Mouse (Mus musculus): Measurements from ENCODE around the gene Eepd1.

Gene Eepd1

DNA sequence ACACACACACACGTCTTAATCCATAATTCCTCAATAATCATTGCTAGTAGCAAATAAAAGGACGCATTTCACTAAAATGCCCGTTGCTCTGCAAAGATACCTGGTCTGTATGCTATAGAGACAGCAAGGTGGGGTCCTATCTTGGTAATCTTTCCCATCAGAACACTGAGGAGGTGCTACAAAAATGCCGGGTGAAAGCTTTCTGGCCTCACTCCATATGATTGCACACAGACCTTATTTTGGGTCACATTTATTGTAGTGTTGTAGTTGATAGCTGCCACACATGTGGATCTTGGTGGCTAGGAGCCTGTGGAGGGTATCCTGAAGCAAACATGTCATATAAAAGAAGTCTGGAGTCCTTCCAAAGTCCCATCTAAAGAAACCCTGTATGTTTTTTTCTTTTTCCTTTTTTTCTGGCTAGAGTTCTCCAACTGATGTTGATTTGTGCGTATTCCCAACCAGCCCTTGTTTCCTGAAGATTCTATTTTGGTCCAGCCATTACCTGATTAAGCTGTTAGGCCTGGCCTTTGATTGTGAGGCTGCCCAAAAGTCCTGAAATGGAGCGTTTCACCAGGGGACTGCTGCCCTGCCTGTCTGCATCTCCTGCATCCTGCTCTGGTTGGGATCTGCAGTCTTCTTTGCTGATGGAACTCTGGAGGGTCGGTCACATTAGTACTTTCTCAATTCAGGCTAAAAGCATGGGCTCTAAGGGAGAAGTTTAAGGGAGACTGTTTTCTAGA lies 8.0 kb downstream of the Eepd1 start:
- no peak for DNase-seq (ENCODE audit: low read depth)

DNA sequence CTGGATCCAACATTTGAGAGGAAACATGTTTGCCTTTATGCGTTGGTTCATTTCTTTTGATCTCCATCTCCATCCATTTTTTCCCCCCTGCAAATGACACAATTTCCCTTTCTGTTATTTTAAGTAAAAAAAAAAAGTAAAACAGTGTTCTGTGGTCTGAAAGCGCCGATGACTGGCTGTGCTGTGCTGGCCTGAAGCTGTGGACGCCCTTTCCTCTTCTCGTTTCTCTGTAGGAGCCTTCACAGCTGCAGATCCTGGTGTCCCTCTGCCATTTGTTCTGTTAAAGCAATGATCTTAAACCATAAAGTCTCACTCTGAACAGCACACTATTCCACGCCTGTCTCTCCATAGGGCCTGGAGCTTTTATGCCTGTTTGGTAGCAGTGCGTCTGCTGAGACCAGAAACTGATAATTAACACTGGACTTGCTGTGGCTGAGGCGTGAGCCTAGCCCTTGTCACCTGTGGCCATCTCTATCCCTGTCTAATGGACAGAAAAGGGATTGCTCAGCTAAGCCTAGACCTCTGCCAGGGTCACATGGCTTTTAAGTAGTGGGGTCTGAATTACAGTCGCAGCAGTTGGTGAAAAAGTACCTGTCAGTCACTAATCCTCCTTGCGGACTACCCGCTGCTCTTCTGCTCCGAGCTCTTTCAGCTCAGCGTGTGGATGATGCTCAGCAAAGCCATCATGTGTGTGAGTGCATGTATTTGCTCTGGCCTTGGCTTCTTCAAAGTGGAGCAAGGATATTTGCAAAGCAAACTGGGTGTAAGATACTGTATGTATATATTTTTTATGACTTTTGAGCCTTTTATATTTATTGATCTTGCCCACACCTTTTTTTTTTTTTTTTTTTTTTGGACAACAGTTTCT lies 9.2 kb downstream of the Eepd1 start:
- DNase-seq (ENCODE audit: low read depth) = no peak

DNA sequence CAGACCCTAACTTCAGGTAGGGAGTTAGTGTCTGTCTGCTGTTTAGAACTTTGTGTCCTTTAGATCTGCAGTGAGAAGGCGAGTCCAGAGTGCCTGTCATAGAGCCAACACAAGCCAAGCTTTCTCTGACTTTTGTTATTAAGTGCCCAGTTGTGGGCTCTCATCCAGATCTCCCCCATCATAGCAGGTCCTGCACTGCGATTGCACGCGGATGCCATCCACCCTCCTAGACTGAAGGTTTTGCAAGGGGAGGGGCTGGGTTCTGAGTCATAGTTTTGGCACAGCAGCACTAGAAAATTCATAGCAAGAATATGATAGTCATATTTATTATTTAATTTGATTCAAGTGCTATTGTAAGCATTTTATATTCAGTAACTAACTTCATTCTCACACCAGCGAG lies 12.6 kb downstream of the Eepd1 start:
- DNase-seq (ENCODE audit: low read depth) = peak; percentile 27

DNA sequence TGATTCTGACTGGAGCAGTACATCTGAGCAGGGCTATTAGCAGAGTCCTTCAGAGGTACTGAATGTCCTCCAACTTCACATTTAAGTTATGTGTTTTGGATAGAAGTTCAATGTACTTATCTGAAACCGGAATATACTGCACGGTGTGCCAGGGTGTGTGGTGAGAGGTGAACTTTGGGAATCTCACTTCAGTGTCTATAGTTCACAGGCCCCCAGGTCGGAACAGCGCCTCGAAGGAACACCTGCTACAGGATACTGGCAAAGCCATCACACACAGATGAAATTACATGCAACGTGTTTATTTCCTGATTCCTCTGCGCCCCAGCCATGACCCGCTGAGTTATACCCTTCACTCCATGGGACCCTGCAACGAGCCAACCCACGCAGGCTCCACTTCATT lies 14.3 kb downstream of the Eepd1 start:
- no peak for DNase-seq (ENCODE audit: low read depth)

DNA sequence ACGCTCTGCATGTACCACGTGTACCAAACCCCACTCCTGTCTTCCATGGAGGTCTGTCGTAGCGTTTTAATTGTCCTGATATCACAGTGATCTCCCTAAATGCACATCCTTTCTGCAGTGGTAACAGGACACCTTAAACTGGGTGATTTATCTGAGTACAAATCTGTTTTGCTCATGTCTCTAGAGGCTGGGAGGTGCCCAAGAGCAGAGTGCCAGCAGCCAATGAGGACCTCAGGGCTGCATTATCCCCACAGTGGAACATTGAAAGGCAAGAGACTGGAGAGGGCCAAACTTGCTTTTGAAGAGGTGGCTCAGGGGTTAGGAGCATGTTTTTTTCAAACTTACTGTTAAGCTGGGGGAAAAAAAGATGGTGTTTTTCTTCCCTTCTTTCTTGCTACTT lies 14.8 kb downstream of the Eepd1 start:
- DNase-seq (ENCODE audit: low read depth) = no peak

DNA sequence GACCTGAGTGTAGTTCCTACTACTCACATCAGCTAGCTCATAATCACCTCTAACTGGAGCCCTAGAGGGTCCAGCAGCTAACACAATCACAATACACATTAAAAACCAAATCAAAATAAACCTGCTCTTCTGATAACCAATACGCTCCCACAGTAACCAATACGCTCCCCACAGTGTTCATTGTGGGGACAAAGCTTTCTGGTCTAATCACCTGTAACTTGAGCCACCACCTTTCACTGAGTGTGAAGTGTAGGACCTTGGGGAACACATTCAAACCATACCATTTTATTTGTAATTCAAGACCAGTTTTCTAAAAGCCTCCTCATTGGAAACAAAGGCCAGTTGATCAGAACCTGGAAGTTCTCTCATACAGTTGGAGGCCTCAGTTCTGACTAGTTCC lies 15.4 kb downstream of the Eepd1 start:
- DNase-seq (ENCODE audit: low read depth) = no peak

DNA sequence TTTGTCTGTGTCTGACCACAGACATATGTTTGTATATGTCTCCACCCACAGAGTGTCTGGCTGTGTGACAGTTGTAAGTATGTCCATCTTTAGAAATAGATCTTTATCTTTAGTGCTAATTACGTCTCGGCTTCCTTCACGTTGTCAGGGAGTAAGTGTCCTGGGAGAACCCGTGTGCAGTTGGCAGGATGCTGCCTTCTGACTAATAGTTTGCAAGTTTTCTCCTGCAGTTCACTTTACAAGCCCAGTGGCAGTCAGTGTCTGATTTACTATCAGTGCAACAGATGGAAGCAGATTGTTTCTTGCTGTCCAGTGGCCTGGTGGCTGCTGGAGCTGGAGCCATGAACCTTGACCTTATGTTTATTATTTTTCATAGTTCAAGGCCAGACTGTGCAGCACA lies 17.4 kb downstream of the Eepd1 start:
- no peak for DNase-seq (ENCODE audit: low read depth)

DNA sequence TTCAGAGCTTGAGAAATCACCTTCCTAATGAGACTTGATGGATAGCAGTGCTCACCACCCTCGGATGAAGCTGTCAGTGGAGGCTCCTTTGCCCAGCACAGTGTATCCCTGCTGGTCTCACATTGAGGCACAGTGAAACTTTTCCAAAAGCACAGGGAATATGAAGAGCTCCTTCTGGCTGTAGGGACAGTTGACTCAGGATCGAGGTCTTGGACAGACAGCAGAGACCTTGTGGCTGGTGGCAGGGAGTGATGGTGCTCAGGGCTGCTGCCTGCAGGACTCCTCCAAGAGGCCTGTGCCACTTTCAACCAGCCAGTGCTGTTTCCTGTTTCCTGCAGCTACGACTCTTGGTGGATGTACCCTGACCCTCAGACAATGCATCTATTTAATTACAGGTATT lies 18.0 kb downstream of the Eepd1 start:
- DNase-seq (ENCODE audit: low read depth) = no peak

DNA sequence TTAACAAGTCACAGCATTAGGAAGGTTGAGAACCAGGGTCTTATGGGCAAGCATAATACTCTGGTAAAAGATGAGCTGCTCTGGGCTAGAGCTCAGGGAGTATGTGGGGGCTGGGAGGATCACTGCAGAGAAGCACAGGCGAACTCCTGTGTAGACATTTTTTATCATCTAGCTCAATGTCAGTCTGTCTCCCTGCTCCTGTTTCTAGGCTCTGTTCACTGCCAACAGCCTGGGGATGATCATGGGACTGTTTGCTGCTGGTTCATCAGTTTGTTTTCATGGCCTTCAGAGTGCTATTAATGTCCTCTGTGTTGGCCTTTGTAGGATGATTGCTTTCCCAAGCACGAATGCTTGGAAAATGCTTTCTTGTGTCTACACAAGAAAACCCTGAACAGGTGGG lies 18.7 kb downstream of the Eepd1 start:
- DNase-seq (ENCODE audit: low read depth) = no peak

DNA sequence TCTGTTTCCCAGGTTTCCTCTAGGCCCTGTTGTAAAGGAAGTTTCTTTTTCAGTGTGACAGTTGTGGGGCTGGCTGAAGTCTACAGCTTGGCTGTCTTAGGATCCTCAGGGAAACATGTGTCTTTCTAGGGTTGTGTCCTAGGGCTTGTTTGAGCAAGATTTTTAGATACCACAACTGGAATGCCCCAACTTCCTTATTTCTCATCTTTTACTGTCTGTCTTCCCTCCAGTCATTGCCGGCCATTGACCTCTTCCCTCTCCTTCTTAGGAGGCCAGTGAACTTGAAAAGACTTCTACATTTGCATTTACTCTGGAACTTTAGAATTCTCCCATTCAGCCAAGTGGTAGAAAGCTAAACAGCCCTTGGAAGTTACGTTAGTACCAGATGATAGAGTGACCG lies 27.5 kb downstream of the Eepd1 start:
- no peak for DNase-seq (ENCODE audit: low read depth)

DNA sequence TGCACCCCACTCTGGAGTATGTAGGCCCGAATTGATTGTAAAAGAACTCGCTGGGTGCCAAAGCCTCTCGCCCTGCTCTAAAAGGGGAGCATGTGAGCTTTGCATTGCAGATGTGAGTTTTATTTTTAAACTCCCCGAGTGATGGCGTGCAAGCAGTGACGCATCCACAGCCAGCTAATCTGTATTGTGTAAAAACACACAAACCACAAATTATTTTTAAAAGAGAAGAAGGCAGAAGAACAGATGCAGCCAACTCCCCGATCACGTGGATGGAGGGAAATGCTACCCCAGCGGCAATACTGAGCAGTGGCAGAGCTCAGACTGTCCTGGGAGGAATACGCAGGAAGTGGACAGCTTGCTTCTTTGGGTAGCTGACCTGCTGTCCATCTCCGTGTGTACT lies 29.2 kb downstream of the Eepd1 start:
- no peak for DNase-seq (ENCODE audit: low read depth)

DNA sequence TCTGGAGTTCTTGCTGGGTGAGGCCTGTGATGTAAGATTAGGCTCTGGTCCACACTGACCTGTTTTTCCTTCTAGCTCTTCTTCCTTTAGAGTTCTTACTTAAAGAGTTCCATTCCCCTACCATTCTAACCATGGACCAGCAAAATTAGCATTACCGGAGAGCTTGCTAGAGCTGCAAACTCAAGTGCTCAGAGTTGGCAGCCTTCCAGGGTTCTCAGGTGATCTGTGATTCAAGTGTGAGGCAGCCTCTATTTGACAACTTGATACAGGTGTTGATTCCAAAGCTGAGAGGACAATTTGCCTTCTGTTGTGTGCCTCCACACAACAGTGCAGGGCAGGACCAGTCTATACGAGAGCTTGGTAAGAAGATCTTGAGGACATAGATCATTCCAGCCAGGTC lies 31.7 kb downstream of the Eepd1 start:
- DNase-seq (ENCODE audit: low read depth) = no peak

DNA sequence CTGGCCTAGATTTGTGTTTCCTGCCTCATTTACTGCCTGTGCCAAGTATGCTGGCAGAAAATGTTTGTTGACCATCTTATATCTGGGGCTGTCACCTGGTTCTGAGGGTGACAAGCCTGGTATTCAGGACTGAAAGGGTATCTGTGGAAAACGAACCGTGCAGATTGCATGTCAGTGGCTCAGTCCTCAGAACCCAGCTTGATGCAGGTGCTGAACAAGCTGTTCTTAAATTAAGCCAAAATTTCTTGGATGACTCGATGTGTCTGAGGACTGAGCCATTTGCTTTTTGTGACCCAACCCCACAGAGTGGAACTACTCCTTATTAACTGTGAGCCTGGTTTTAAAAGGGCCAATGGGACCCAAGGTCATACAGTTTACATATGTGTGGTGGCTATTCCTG lies 32.2 kb downstream of the Eepd1 start:
- no peak for DNase-seq (ENCODE audit: low read depth)

DNA sequence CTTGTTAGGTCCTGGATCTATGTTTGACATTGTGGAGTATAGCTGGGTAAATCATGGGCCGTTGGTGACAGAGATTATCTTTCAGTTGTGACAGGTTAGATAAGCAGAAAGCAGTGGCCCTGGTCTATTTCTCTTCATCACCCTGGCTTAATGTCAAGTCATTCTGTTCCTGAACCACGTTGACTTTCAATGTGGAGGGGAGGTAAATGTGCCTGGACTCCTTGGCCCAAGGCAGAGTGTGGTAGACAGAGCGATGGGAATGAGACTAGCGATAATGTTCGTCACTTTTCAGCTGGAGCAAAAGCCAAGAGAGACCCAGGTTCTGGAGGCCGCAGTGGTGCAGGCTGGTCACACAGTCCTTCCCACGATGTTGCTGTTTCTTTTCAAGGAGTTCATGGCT lies 35.3 kb downstream of the Eepd1 start:
- no peak for DNase-seq (ENCODE audit: low read depth)

DNA sequence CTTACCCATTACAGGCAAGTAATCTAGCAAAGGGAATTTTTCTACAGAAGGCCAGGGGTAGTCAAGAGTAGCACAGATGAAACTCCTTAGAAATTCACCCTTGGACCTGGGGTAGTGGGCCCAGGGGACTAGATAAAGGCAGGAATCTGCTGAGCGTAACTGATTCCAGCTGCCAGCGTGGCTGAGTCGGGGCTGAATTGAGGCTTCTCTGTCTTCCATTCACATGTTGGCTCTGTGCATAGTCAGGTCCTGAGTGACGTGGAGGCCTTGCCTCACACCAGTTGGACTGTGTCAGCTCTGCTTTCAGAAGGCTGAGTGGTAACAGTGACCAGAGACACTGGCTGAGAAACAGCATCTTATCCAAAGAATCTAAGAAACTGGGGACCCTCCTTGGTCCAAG lies 36.6 kb downstream of the Eepd1 start:
- DNase-seq (ENCODE audit: low read depth) = no peak

DNA sequence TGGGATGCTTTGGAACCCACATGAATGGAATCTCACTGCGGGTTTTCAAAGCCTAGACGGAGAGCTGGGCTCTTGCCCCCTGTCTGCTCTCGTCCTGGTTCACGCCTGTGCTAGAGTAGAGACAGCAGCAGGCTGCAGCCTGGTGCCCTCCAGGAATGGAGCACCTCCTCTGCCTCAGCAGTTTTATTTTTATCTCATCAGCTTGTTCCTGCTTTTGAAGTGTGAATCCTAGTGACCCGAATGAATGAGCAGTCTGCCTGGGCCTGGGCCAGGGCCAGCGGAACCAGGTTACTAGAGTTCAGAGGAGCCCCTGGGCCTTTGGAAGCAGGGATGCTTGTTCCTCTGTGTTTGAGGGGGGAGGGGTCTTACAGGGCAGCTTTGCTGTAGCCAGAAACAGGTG lies 37.8 kb downstream of the Eepd1 start:
- no peak for DNase-seq (ENCODE audit: low read depth)

DNA sequence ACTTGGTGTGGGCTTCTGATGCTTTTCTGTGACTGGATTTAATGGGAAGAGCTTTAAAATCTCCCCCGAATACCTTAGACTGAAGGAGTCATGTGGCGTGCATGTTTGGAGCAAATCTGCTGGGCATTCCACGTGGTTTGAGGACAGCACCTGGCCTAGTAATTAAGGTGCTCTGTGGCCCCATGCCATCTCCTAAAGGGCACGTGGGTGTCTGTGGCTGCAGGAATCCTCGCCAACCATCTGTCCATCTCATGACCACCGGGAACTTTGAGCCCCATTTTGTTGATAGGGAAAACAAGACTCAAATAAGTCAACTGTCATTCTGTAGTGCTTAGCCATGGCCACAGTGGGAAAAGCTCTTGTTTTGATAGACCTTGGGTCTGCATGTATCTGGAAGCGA lies 39.5 kb downstream of the Eepd1 start:
- no peak for DNase-seq (ENCODE audit: low read depth)

DNA sequence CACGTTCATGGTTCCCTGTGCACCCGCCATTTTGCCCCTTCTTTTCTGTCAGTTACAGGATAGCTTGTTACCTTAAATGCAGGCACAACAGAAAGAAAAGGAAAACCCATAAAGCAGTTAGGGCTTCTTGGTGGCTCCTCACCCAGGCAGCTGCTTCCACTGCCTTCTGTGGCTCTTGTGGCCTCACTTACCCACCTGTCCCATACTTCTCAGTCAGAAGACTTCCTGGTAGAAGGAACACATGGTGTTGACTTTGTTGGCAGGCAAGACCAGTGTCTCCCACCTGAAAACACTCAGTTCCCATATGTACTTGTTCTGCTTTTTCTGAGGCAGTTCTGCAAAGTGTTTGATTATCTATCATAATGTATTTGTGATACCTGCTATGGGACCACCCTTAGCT lies 40.5 kb downstream of the Eepd1 start:
- DNase-seq (ENCODE audit: low read depth) = no peak

DNA sequence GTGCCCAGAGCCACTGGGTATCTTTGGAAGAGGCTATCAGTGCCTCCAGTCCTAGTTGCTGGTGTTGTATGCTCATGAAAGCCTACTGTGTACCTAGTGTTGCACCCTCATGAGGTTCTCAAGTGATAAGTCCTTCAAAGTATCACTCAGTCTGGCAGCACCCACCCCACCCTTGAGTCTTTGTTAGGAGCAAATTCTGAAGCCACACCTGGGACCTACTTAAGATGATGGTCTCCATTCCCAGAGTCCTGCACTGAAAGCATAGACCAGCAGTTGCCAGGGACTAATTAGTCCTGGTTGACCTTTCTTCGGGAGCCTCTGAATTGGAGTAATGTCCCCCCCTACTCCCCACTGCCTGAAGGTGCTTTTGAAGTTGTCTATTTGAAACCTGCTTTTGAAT lies 45.2 kb downstream of the Eepd1 start:
- no peak for DNase-seq (ENCODE audit: low read depth)

DNA sequence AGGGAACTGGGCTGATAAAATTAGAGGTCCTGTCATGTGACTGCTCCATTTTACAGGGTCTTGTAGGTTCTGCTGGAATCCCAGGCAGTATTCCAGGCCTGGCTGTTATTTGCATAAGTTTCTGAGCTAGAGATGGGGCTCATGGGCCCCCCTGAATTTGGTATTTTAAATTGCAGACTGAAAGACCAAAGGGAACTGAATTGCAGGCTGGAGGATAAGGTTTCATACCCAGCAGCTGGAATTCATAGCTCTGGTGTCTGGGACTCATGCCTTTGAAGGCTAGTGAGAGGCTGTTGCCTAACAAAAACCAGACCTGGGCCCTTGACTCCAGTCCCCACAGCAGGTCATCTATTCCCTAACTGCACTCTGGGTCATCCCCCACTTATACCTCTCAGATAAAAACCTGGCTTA lies 45.6 kb downstream of the Eepd1 start:
- peak; percentile 41 for DNase-seq (ENCODE audit: low read depth)

DNA sequence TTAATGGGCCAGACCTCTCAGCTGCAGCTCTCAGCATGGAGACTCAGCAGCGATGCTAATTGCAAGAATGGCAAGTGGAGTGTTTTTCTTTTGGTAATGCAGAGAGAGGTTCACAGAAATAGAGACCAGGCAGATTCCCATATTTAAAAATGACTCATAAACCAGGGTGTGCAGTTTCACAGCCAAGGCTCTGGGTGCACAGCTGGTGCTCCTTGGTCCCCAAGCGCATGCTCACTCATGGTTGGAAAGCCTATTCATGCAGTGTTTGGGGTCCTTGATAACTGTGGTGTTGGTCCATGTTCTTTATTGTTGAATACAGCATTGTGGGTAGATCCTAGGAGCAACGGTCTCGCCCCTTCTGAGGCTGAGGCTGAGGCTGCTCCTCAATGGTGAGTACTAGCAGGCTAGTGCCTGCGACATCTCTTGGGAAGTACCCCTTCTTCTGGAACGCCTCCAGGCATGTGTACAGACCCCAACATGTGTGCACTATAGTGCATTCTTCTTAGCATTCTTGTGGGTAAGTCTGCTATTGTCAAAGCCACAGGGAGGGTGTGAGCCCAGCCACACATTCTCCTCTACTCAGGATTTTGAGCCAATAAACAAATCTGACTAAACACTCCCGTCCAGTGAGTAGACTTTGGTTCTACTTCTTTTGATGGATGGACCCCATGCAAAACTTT lies 46.2 kb downstream of the Eepd1 start:
- DNase-seq (ENCODE audit: low read depth) = no peak

DNA sequence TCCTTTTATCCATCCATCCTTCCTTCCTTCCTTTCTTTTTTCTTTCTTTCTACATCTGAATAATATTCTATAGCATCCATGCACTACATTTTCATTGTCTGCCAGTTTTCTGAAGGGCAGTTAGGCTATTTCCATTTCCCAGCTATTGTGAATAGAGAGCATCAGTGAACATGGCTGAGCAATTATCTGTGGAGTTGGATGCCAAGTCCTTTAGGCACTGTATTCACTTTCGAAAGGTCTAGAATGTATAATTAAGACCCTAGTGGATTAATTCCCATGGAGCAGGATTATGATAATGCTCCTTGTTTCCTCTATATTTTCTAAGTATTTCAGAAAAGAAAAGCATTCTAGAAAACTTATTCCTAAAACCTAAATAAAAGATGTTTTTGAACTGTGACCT lies 50.3 kb downstream of the Eepd1 start:
- no peak for DNase-seq (ENCODE audit: low read depth)

DNA sequence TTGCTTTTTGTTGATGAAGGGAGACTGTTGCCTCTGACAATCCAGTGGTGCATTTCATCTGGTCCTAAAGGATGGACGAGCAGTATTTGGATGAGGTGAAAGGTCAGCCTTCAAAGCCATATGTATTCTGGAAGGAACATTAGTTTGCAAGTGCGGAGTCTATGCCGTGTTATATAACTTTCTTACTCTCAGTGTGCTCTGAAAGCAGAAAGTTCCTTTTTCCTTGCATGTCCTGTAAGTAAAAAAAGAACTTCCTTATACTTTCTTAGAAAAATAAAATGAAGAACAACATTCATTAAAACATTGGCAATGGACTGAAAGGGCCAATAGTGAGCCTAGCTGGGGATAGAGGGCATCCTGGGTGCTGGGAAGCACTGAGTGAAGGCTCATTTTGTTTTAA lies 50.8 kb downstream of the Eepd1 start:
- DNase-seq (ENCODE audit: low read depth) = no peak
